Mouse (Mus musculus) layer of hippocampus, adult 9-10 months (tissue): ENCODE data around the gene Lyrm4.

Source experiments
- DNase-seq: peaks from one replicate; pipeline ENCODE4 v3.0.0; 2022; ENCODE audit warnings: low spot score

The Lyrm4 gene

DNA sequence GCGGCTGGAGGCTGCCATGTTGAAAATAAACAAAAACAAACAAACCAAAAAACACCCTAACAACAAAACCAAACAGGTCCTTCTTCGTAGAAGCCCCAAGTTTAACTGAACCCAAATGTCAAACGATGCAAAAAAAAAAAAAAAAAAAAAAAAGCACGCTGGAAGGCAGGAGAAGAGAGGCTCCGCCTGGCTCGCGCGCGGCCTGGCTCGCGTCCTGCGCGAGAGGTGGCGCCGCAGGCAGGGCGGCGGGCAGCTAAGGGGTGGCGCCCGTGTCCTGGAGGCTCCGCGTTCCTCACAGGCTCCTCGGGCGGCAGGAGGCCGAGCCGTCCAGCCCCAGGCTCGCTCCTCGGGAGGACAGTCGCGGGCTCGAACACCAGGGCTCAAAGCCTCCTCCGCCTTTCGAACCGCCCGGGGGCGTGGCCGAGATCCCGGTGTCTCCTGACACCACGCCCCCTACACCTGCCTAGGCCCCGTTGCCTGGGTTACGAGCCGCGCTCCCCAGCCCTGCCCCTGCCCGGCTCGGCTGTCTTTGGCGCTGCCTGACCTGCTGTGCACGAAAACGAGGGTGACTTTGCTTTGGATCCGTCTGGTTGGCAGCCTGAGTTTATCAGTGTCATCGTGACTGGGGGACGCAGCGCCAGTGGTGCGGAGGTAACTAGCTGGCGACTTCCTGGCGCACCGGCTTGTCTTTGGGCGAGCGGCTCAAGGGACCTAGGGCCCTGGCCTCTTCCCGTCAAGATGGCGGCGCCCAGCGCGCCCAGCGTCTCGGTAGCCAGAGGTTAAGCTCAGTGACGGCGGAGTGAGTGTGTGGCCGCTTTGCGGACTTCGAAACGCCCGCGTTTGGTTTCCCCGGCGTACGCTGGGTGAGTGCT is at the start of gene Lyrm4, which contains the start of gene Fars2:
Gene Lyrm4 (minus strand): TSS at position 384 of the 872 bp plus-strand sequence.
Gene Fars2 (plus strand): TSS at position 270 of the 872 bp plus-strand sequence.
- peak; percentile 93 for DNase-seq

DNA sequence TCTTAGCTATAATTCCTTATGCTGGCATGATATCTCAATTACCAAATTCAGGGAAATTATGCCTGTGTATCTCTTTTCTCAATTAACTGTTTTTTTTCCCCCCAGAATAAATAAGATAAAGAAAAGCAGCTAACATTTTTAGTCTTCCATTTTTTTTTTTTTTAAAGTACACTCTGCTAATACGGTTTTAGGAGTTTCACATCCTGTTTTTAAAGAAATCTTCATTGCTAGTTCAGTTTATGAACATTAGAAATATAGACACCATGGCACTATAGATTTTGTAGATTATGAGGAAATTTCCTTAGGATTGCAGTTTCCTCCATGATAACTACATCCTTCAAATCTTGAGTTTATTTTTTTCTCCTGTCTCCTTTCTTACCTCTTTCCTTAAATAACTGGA is 46.6 kb upstream of the Lyrm4 start:
- no peak for DNase-seq

DNA sequence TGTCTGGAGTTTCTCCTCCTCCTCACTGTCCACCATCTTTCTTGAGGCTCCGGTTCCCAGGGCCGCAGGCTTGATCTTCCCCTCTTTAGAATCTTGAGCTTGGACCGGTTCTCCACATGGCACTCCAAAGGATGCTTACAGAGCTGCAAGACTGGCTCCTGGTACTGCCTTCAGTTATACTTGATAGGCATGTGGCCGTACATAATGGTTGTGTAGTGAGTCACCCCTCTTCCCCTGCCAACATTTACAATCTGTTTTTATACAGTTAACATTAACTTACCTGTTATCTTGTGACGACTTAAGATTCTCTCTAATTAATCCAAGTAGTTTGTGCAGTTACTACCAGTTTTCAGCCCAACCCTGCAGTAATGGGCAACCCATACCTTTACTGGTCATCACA is 46.1 kb upstream of the Lyrm4 start:
- no peak for DNase-seq

DNA sequence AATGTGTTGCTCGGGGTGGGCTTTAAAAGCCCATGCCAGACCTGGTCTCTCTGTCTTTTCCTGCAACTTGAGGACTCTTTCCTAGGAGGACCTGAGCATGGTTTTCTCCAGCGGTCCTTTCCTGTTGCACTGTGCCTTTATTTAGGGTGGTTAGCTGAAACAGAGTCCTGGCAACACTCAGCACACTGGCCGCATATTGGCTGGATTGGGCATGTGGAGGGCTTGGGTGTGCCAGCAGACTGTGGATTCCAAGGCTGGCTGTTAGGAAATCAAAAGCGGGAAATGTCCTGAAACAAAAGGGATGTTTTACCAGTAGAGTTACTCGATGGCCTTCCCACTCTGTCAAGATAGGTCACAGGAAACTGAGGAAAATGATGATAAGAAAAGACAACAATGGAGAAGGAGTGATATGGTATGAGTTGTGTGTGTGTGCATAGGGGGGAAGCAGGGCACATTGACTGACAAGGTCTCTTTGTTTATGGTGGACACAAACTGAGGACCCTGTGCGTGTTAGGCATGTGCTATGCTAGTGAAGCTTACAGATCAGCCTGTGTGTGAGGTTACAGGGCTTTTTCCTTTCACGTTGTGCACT is 39.1 kb upstream of the Lyrm4 start:
- DNase-seq, result no peak

DNA sequence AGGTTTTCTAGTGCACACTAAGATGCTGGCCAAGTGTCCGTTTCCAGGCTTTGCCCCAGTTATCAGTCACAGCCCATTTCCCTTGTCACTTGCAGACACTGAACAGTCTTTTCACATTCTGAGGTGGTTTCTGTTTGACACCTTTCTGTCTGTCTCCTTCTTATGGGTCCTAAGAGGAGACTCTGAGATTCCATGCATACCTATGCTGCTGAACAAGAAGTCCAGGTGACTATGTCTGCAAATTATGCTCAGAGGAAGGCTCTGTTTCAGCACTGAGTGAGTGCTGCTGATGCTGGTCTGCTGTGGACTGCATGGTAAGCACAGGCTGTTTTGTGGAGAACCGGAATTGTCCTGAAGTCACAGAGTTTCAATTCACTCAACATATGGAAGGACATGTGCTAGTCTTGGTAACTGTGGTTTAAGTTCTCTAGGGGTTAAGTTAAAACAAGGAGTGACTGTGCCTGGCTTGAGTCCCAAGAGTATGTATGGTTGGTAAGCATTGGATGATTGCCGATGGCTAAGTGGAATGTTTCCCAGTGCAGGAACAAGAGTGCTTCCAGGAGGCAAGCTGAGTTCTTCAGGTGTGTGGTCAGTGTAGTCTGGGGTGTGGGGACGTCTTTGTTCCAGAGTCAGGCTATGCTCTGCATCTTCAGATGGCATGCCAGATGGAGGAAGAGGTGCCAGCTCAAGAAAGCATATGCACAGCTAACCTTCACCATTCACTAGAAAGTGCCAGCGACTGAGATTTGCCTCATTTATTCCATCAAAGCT is 35.6 kb upstream of the Lyrm4 start:
- DNase-seq, result no peak

DNA sequence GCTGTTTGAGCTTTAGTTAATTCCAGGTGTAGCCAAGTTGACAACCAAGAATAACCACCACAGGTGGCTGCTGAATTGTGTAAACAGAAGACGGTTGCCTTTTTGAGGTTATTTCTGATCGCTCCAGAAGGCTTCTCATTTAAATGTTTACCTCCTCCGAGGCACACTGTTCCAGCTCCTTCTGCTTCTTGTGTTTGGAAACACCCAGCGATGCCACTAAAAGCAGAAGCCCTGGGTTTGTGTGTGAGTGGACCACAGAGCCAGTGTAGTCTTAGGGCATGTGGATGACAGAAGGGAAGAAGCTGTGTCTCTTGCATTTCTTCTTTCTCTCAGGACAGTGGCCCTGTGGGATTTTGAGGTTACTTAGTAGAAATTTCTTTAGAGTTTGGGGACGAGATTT is 32.9 kb upstream of the Lyrm4 start:
- no peak for DNase-seq

DNA sequence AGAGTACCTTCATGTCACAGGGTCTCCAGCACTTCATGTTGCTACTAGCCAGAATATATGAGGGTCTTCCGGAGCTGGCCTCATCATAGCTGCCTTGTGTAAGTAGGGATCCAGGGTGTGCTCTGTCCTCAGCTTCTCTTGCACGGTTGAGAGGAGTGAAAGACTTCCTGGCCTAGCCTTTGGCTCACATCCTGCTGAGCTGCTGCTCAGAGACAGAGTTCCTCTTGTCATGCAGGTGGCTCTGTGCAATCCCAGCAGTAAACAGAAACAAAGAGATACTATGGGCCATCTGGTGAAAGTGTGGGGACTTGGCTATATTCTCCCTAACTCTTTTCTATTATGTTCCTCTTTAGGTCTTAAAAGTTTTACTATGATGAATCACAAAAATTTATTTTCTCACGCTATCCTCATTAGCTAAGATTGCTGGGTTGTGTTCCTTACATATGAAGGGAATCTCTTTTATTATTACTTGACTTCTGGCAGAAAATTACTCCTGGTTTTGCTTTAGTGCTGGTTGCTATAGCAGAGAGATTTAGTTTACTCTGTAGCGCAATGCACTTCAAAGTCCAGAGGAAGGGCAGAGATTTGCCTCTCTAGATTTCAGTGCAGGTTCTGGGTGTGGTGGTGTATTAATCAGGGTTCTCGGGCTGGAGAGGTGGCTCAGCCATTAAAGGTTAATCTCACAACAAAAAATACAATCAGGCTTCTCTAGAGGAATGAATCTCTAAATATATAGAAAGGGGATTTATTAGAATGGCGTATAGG is 32.0 kb upstream of the Lyrm4 start:
- DNase-seq, result no peak

DNA sequence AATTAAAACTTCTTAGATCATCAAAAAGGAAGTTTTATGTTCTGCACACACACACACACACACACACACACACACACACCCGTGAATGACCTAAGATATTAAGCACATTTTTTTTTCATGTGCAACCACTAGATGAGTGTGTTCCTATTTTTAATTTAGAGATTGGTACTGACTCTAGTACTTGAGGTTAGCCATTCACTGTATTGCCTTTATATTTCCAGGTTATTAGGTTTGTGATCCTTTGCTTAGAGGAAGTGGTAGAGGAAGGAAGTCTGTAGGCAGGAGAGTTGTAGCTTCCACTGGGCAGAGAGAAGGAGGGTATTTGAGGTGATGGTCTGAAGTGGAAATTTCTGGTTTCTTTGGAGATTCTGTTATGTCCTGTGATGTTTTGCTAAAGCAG is 28.3 kb upstream of the Lyrm4 start:
- DNase-seq, result no peak

DNA sequence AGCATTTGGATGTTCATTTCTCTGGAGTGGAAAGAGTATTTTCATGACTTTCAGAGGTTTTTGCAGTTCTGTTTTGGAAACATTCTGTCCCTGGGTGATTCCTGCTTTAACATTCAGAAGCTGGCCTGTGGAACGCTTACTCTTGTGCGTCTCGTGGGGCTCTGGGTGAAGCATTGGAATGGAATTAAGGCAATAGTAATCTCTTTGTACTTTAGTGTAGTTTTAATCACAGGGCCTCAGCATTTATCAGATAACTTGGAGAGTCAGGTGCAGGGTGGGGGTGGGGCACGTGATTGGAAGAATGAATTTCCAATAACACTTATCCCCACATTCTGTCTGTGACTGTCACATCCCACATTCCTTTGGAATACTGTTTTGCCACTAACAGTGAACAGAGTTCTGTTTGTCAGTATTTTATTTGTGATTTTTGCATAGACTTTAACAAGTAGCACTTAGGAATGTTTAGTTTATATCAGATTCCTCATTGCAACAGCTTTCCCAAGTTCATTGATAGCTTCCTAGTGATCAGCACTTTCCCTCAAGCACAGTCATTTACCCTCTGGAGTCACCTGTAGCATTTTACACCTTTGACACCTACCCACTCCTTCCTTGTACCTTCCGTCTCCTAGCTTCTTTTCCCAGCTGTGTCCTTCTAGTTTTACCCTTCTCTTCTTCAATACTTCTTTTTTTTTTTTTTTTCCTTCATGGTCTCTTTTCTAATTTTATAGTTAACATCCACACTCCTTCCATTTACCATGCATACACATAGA is 23.1 kb upstream of the Lyrm4 start:
- no peak for DNase-seq

DNA sequence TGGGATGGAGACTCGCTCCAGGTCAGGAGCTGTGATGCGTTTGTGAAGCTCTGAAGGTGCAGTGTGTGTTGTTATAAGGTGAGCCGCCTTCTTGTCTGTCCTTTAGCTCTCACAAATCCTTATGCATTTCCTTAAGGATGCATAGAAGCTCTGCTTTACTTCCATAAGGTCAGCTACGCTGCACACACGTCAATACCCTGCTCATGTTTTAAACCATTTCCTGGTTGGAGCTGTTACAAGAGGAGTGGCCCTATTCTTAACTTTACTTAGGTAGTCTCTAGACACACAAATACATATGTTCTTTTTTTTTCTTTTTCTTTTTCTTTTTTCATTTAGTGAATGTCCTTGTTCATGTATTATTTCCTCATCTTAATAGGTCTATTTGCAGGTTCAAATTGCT is 22.4 kb upstream of the Lyrm4 start:
- no peak for DNase-seq

DNA sequence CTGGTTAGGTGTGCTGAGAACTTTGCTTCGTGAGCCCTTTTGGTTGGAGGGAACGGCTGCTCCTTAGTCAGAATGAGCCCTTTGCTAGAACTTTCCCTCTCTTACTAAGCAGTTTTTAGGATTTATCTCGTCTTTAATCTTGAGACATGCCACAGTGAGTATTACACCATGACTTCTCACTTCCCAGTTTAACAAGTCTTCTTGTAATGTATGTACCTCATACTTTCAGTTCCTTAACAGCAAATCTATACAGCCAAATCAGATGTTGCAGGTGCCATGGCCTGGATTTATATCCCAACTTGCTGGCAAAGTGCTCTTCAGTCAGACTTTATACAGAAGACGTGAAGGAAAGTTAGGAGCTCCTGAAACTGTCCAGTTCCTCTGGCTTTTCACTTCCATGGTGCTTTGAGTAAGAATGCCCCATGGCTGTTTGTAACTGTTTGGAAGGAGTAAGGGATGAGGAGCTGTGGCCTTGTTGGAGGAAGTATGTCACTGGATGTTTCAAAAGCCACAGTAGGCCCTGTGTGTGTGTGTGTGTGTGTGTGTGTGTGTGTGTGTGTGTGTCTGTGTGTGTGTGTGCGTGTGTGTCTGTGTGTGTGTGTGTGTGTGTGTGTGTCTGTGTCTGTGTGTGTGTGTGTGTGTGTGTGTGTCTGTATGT is 14.8 kb upstream of the Lyrm4 start:
- no peak for DNase-seq

DNA sequence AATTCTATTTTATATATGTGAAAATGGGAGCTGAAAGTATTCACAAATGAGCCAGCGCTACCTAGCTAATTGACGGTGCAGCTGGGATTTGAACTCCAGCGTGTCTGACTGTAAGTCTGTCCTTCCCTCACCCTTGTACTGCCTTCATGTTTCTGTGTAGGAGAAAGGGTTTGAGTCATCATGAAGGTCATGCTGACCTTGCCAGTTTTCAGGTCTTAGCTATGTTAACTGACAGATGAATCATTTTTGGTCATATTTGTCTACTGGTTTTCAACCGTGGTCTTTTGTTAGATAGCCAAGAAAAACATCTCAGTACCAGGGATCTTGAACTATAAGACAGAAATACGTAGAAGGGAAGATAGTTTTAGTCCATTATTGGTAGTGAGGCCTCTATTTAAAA is 14.1 kb upstream of the Lyrm4 start:
- no peak for DNase-seq

DNA sequence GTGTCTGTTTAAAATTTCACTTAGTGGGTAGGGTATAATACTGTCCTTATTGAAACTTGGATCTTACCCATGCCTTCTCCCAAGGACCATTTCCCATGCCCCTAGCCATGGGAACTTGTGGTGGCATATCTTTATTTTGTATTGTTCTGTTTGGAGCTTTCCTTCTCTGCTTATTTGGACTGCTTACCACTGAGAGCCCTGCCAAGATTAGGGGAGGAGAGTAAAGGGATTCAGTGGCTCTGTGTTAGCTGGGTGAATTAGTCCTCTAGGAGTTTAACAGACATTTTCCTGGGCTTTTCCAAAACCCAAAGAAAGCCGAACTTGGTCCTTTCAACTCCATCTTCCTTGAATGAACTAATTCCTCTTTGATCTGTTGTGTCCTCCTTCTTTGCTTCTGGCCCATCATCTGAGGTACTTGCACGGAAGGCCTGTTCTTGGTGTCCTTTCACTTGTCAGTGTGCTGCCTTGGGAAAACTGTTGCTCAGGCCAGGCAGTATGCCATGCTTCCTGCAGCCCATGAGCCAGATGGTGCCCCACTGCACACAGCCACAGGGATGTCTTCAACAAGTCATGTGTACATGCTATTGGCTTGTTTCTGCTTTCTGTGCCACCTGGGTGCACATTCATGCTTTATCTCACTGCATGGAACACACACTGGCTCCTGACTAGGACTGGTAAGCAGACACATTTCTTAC is 12.2 kb upstream of the Lyrm4 start:
- no peak for DNase-seq

DNA sequence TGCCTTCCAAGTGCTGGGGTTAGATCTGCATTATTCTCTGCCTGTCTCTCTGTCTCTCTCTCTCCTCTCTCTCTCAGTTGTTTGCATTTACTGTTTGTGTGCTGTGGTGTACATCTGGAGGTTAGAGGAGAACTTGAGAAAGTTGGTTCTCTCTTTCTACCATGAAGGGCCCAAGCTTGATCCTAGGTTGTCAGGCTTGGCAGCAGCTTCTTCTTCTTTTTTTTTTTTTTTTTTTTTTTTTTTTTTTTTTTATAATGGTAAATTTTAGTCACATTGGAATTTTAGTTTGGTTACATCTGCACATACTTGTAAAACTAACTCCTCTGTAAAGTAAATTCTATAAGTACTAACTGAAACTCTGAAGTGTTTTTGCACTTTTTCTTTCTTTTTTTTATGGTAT is 3.3 kb upstream of the Lyrm4 start:
- DNase-seq, result no peak

DNA sequence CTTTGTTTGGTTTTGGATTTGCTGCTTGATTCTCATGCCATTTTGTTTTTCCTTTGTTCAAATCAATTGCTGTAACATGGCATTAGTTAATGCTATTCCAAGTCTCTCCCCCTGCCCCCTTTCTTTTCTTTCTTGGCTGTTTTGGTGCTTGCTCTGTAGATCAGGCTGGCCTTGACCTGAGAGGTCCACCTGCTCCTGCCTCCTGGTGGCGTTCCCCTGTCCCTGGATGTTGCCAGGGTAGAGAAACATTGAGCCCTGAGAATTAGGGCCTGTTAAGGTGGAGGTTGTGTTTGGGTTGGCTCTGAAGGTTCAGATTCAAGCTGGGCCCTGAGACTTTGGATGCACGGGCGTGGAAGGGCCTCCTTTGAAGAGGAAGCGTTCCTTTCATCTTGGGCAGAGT is 2.4 kb upstream of the Lyrm4 start:
- DNase-seq, result no peak

DNA sequence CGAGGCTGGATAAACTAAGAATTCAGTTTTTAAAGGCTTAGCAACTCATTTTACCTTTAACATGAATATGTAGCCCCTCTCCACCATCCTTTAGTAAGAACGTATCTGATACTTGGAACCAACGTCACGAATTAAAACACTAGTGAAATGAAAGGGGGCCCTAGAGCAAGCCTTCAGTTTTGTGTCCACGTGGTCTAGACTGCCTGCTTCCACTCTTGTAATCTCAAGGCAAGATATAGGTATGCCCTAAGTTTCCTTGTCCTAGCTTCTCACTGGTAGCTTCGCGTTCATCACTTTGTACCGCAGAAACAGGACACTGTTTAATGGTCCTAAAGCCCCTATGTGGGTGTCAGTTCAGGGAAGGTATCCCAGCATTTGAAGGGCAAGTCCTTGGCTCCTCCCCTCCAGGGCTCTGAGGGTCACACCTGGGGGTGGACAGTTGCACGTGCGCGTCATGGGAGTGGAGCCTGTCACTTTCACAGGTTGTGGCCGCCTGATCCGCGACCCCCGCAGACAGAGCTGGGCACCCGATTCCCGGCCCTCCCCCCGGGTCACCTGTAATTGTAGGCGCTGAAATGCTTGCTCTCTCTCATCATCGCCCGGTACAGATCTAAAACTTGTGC is 695 bp downstream of the Lyrm4 start:
- no peak for DNase-seq

DNA sequence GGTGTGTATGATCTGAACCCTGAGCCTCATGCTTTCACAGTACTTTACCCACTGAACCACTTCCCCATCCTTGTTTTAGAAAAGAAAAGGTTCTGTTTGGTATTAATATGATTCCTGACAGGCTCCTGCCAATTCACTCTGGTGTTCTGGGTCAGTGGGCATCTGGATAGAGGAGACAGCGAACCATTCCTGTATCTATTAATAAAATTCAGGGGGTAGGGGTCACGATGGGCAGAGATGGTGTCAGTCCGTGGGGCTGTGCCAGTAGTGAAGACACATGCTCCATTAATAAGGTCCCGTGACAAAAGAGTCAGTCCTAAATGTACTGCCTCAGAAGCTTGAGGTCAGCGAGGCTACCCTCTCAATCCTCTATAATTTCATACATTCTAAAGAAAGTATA is 4.1 kb downstream of the Lyrm4 start:
- no peak for DNase-seq

DNA sequence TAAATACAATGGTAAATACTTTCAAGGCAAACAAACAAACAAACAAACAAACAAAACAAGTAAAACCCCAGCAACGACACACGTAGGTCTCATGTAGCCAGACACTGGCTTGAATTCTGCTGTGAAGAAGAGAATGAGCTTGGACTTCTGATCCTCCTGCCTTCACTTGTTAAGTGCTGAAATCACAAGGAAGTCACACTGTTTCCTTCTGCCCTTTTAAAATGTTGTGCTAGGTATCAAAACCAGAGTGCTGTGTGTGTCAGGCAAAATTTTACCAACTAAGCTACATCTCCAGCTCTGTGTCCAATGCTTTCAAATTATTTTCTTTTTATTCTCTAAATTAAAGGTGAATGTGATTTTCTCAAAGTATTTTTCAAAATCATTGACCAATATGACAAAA is 6.0 kb downstream of the Lyrm4 start:
- no peak for DNase-seq

DNA sequence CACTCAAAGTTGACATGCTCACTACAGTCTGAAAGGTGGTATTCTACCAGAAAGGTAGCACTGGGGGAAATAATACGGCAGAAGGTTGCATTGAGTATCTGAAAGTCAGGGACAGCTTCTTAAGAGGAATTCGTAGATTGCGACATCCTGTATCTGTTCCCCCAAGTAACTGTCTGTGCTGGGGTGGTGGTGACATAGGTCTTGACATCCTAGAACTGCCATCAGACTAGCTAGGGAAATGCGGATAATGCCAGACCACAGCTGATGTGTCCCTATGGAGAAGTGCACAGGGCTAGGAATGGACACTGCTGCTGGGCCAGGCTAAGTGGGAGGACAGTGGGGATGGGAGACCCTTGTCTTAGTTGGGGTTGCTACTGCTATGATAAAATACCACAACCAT is 8.8 kb downstream of the Lyrm4 start:
- no peak for DNase-seq

DNA sequence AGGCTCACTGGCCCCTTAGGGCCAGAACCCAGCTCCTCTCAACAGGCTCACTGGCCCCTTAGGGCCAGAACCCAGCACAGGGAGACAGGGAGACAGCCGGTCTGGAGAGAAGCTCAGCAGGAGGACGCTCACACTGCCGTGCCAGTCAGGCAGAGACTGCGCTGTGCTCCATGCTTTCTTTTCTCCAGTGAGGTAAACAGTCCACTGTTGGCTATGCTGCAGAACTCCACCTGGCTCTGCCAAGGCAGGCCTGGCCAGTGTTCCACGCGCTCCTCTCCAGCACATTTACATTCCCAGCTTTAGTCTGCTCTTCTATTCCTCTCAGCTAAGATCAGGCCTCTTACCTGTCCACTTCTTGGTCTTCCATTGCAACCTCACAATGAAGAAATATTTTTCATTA is 11.7 kb downstream of the Lyrm4 start:
- DNase-seq, result no peak
